Mouse (Mus musculus): ENCODE data around the gene Barx1.
A peak's percentile ranks its signal among the peaks of the same experiment; 100 is the strongest.

DNA sequence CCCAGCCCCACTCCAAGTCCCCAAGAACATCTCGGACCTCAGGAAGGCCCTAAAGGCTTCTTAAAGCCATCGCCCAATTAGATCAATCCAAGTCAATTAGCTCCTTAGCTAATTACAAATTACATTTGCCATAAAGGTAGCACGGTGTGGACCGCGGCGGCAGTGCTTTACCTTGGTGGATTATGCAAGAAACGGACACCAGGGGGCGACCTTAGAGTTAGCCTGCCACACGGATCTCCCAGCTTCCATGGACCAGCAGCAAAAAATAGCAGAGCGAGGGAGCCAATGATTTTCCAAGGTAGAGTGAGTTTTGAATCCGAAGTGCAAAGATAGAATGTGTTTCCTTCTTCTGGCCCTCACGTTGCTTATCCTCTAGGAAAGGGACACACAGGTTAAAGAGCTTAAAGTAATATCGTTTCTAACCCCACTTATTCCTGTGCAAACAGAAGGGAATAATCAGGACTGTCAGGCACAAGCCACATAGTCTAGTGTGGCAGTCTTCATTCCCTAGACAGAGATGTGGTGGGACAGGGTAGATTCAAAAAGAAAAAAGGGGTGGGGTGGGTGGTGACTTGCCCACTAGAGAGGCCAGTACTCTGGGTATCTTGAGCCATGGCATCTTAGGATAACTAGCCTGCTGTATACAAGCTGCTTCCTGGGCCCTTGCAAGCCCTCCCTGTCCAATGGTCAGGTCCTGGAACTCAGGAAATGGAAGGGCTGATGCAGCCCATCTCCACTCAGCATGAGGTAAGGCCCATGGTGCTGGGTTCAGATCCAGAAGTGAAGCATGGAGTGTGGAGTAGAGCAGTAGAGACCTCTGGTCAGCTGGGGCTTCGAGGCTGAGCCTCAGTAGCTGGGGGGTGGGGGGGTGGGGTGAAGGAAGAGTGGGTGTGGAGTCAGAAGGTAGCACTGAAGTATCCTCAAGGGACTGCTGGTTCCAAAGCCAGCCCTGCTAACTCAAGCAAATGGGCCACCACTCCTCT, 8.7 kb upstream of the Barx1 start:
- TF ChIP-seq CTCF (IDR thresholded peaks at IDR 0.05; ENCODE audit: low read depth): peak; percentile 79
- TF ChIP-seq EP300 (IDR thresholded peaks at IDR 0.05; ENCODE audit: low read depth): no peak

All from liver, embryonic 14.5 days (tissue).